In the genomic region with DNA sequence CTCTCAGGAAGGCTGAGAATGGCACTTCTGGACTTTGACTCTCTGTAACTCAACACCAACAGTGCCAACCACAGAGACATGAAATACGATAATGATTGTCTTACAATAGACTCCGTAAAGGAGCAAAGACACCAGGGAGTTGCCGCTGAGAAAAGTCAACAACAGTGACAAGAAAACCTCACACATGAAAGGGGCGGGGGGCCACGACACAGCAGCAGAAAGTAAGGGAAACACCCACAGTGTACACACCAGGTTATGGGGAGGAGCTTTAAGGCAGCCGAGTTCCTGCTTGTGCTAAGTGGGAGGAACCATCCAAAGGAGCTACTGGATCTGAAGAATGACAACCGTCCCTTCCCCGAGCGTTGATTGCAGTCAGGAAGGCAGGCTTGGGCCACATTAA, we compare ENCODE assay signal across 10 mouse cellular contexts. TPM values are rescaled to one million over a fixed set of nuclear protein-coding genes. Genes with fewer than 3 reads are reported as not detected.
DNase-seq lines count a peak whose midpoint lies in the region; ATAC-seq and TF ChIP-seq lines count a peak whose summit lies in the region.
"Had no signal": no experiment of that assay in that cellular context is flagged by ENCODE, and none has a peak within 500 bp of the region (broad histone marks: within the 10 kb centered on the region; RNA-seq: fewer than 3 reads in every experiment).

No protein-coding gene starts in this region.

- no peaks in the 10 kb centered on the region for H3K9me3 ChIP-seq in kidney, embryonic 16.5 days (ENCODE audit: low read length)
- no peaks in the 10 kb centered on the region for H3K9me3 ChIP-seq in forebrain, embryonic 16.5 days (ENCODE audit: control insufficient read depth, low read length)

- TF ChIP-seq POLR2A in liver, adult 2 months (IDR thresholded peaks at IDR 0.05; ENCODE audit: extremely low read depth, insufficient read depth, low read length): no peak

- H3K79me2 ChIP-seq in liver, adult 2 months (ENCODE audit: control insufficient read depth, insufficient read depth, low read length): peaks cover 5% of the 10 kb centered on the region; the same call in 1 of the 2 replicates

- peak overlapping the region; percentile 46 for H3K4me3 ChIP-seq in liver, adult 2 months (ENCODE audit: insufficient read depth, low read depth, low read length)
- peak overlapping the region; percentile 17 for H3K4me3 ChIP-seq in kidney, embryonic 16.5 days (ENCODE audit: low read length)
- H3K4me3 ChIP-seq in forebrain, embryonic 16.5 days (replicated peaks; ENCODE audit: low read length): no peak overlapping the region

- TF ChIP-seq CTCF in liver, adult 2 months (IDR thresholded peaks at IDR 0.05; ENCODE audit: low read depth, low read length): no peak

- DNase-seq in liver, adult 2 months (ENCODE audit: extremely low read depth, low read depth, low spot score): peak; percentile 86
- DNase-seq in liver: no peak
- DNase-seq in lung, postnatal 10 days: peak; percentile 45
- DNase-seq in yolk sac, embryonic 10.5 days (ENCODE audit: low spot score): peak; percentile 50
- no peak for DNase-seq in retina, postnatal 1 day
- no peak for DNase-seq in gastrocnemius, postnatal 14 days
- DNase-seq: cerebellum, postnatal 14 days; right cerebral cortex, adult 18-20 months had no signal

- ATAC-seq in kidney, embryonic 16.5 days (ENCODE audit: low FRiP score, low TSS enrichment): peak; percentile 58
- ATAC-seq in forebrain, embryonic 16.5 days: no peak

- WGBS in liver, adult 2 months: 19% methylated on average over 9 of the region's 9 CpGs
- WGBS in kidney, embryonic 16.5 days: 17% methylated on average over 9 of the region's 9 CpGs
- WGBS in forebrain, embryonic 16.5 days: 69% methylated on average over 9 of the region's 9 CpGs

- no peaks in the 10 kb centered on the region for H3K27me3 ChIP-seq in liver, adult 2 months (ENCODE audit: control insufficient read depth, insufficient read depth, low read length)
- H3K27me3 ChIP-seq in kidney, embryonic 16.5 days (ENCODE audit: insufficient read depth, low read length): no peaks in the 10 kb centered on the region
- 0 out of 2 replicates have a peak, but pooled peaks cover 2% of the 10 kb centered on the region for H3K27me3 ChIP-seq in forebrain, embryonic 16.5 days (replicated peaks; ENCODE audit: control insufficient read depth, insufficient read depth, low read length)

- peaks cover 4% of the 10 kb centered on the region; the same call in 1 of the 2 replicates for H3K4me1 ChIP-seq in liver, adult 2 months (ENCODE audit: control insufficient read depth, insufficient read depth, low read length)
- peaks cover 39% of the 10 kb centered on the region for H3K4me1 ChIP-seq in kidney, embryonic 16.5 days (ENCODE audit: insufficient read depth, low read length)
- peaks cover 25% of the 10 kb centered on the region for H3K4me1 ChIP-seq in forebrain, embryonic 16.5 days (replicated peaks; ENCODE audit: control insufficient read depth, insufficient read depth, low read length)

- intact Hi-C loops in gastrocnemius, postnatal 14 days (cut with DNase I; ENCODE audit: low total_unique reads): no loop called here

- H3K27ac ChIP-seq in liver, adult 2 months (replicated peaks; ENCODE audit: insufficient read depth, low read depth, low read length): peak overlapping the region; percentile 61
- peak overlapping the region; percentile 51 for H3K27ac ChIP-seq in kidney, embryonic 16.5 days (ENCODE audit: low read length)
- H3K27ac ChIP-seq in forebrain, embryonic 16.5 days (ENCODE audit: low read length): no peak overlapping the region

- H3K36me3 ChIP-seq in liver, adult 2 months (ENCODE audit: control insufficient read depth, insufficient read depth, low read length): no peaks in the 10 kb centered on the region
- no peaks in the 10 kb centered on the region for H3K36me3 ChIP-seq in kidney, embryonic 16.5 days (ENCODE audit: insufficient read depth, low read length)
- H3K36me3 ChIP-seq in forebrain, embryonic 16.5 days (ENCODE audit: control insufficient read depth, insufficient read depth): no peaks in the 10 kb centered on the region

- H3K4me2 ChIP-seq in kidney, embryonic 16.5 days (replicated peaks; ENCODE audit: low read depth, low read length): peak overlapping the region; percentile 31
- no peak overlapping the region for H3K4me2 ChIP-seq in forebrain, embryonic 16.5 days (ENCODE audit: low read length)

- peak overlapping the region; percentile 79 for H3K9ac ChIP-seq in liver, adult 2 months (ENCODE audit: low read depth, low read length)
- no peak overlapping the region for H3K9ac ChIP-seq in kidney, embryonic 16.5 days (replicated peaks; ENCODE audit: low read length)
- H3K9ac ChIP-seq in forebrain, embryonic 16.5 days (replicated peaks; ENCODE audit: low read depth, low read length): no peak overlapping the region

RNA-seq across cellular contexts. Expression of a gene that starts 4.3 kb away (rescaled TPM):
- 7.5 and 8.5 TPM in 2 replicates for total RNA-seq in liver, adult 2 months (2014; rRNA removed)
- 4.6 and 4.8 TPM in 2 replicates for polyA plus RNA-seq in liver, adult 2 months (2012; rRNA removed)
- 29.1 and 35.6 TPM in 2 replicates for polyA plus RNA-seq in kidney, embryonic 16.5 days (2015; fragmentation: Nextera tagmentation; extraction: Ambion mirVana)
- polyA plus RNA-seq in forebrain, embryonic 16.5 days (2015; fragmentation: Nextera tagmentation; extraction: Ambion mirVana): 13.6 and 13.7 TPM in 2 replicates
- 10 to 100 TPM in 1 of 2 experiments, 1 to 10 TPM in 1; 7.8 to 12.7 TPM for total RNA-seq in gastrocnemius, postnatal 14 days (2021)

Comparison
In these comparisons a context has a peak if more than half of its experiments do, and no peak if none do; other contexts are left out.
1. DNase-seq: peak in liver, adult 2 months (single experiment), lung, postnatal 10 days (single experiment) and yolk sac, embryonic 10.5 days (single experiment); none in liver (single experiment), retina, postnatal 1 day (single experiment) and gastrocnemius, postnatal 14 days (single experiment).